Mouse (Mus musculus) ovary, postnatal 14 days (tissue): Measurements from ENCODE around the gene Selenof.
"Not testable (repeated sequence)": the region's sequence is repeated elsewhere in the genome, so short reads cannot be mapped to it uniquely, and the experiment has no call there.

ENCODE experiments used
- DNase-seq: peaks from one replicate; pipeline ENCODE4 v3.0.0; 2022; ENCODE audit warnings: low spot score

Gene Selenof

GRCm38 (mm10) chr3:144602819-144603218, 32.7 kb downstream of the Selenof start:
- no peak for DNase-seq

GRCm38 (mm10) chr3:144603558-144603957, 33.5 kb downstream of the Selenof start:
- no peak for DNase-seq

GRCm38 (mm10) chr3:144604205-144604604, 34.1 kb downstream of the Selenof start:
- no peak for DNase-seq

GRCm38 (mm10) chr3:144605811-144606210, 35.7 kb downstream of the Selenof start:
- DNase-seq = not testable (repeated sequence)

- no peak for DNase-seq
These were observed 36.3 kb downstream of the Selenof start for GRCm38 (mm10) chr3:144606449-144606848.

- no peak for DNase-seq
These were observed 38.0 kb downstream of the Selenof start for GRCm38 (mm10) chr3:144608090-144608489.

- DNase-seq = no peak
These were observed 40.7 kb downstream of the Selenof start for GRCm38 (mm10) chr3:144610759-144611158.

- DNase-seq = no peak
These were observed 41.6 kb downstream of the Selenof start for GRCm38 (mm10) chr3:144611626-144612271.

- DNase-seq = no peak
These were observed 42.3 kb downstream of the Selenof start for GRCm38 (mm10) chr3:144612382-144612781.

- DNase-seq = no peak
These were observed 44.2 kb downstream of the Selenof start for GRCm38 (mm10) chr3:144614277-144614676.

GRCm38 (mm10) chr3:144614698-144615097, 44.6 kb downstream of the Selenof start:
- DNase-seq = no peak

GRCm38 (mm10) chr3:144615459-144615858, 45.4 kb downstream of the Selenof start:
- DNase-seq = no peak

GRCm38 (mm10) chr3:144616654-144617425, 46.7 kb downstream of the Selenof start:
- DNase-seq = peak; percentile 77

GRCm38 (mm10) chr3:144617633-144618180, 47.6 kb downstream of the Selenof start:
- no peak for DNase-seq

GRCm38 (mm10) chr3:144622930-144623612, 53.0 kb downstream of the Selenof start:
- no peak for DNase-seq

GRCm38 (mm10) chr3:144625691-144626090, 55.6 kb downstream of the Selenof start:
- DNase-seq = no peak

- no peak for DNase-seq
These were observed 58.2 kb downstream of the Selenof start for GRCm38 (mm10) chr3:144628005-144628914.

- DNase-seq = no peak
These were observed 58.8 kb downstream of the Selenof start for GRCm38 (mm10) chr3:144628915-144629230.

GRCm38 (mm10) chr3:144635236-144635635, 65.1 kb downstream of the Selenof start:
- no peak for DNase-seq

GRCm38 (mm10) chr3:144638110-144638509, 68.0 kb downstream of the Selenof start:
- no peak for DNase-seq

GRCm38 (mm10) chr3:144639387-144639786, 69.3 kb downstream of the Selenof start:
- no peak for DNase-seq

- DNase-seq = no peak
These were observed 69.9 kb downstream of the Selenof start for GRCm38 (mm10) chr3:144640033-144640432.
